Mouse (Mus musculus) NIH3T3 (cell line): ENCODE measurements around the gene Chn2.

Experiments used
- DNase-seq: peaks from one replicate; pipeline ENCODE4 v3.0.0-alpha.2; 2012; ENCODE audit warnings: low read depth

The Chn2 gene

DNA sequence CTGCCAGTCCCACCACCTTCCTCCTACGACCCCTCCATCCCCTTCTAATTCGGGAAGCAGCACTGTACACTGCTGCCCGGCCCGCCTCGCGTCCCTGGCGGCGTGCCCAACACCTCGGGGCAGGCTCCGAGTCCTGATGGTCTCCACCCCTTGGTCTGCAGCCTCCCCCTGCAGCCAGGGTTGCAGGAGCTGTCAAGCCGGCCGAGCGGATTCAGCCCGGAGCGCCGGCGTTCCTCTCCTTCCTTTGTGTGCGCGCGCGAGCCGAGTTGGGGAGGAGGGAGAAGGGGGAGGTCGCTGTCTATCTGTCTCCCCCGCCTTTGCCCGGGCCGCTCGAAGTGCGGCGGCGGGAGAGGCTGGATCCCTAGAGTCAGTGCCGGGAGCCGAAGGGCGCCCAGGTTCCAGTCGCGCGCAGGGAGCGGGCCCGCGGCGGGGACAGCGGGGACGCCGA is at the start of gene Chn2:
Chn2 (plus strand) TSS at position 198 of the 448 bp plus-strand sequence.
- no peak for DNase-seq

DNA sequence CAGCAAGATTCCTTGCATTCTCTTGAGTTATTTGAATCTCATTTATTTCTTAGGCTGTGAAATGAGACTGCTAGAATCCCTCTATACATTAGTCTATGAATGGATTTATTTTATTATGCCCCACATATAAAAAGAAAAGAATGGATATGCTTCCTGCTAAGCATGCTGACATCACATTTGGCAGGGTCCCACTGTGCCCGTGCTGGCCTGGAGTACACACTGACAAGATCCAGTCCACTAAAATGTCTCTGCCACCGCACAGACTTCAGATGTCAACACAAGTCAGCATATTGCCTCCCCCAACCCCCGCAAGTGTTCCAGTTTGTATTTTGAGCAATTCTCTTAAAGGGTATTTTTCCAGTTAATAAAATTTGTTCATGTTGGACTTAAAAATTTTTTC is 47.0 kb upstream of the Chn2 start:
- DNase-seq = no peak

DNA sequence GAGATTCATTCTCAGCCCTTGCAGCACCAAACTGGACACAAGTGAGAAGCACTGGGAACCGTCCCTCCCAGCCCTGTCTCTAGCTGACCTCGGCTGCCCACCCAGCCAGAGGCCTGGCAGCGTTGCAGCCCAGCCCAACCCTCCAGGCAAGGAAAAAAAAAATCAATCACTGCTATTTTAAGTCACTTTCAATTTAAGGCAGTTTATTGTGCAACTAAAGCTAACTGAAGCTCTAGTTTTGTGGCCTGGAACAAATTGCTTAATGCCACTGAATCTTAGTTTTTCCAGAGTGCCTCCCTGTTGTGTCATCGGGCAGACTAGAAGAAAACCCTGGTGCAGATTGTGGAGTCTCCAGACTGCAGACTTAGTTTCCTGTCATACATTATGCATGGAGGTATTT is 43.8 kb upstream of the Chn2 start:
- DNase-seq = peak; percentile 3

DNA sequence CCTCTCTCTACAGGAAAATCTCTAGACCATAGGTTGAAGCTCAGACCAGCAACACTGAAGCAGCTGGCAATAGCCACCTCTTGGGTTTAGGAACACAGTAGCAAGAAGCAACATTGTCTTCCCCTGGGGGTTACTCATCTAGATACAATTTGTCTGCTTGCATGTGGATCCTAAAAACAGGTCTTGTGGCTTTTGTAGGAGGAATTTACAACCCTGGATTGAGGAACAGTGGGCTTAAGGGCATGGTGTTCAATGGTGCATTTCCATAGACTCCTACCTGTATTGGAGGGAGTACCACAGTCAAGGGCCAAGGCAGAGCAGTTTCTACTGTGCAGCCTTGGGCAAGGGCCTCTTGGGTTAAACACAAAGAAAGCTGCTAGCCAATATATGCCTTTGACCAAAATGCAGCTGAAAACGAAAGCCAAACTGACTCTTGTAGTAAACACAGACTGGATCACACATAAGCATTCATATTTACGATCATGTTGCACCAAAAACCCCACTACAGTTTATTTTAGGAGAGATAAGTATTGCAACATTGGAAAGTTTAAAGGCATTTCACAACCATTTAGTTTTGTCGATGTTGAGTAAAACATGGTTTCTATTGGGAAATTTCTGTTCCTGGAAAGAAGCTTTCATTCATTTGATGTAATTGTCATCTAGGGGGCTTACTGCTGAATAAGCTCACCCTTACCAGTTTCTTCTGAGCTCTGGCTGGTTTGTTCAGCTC is 43.0 kb upstream of the Chn2 start:
- no peak for DNase-seq

DNA sequence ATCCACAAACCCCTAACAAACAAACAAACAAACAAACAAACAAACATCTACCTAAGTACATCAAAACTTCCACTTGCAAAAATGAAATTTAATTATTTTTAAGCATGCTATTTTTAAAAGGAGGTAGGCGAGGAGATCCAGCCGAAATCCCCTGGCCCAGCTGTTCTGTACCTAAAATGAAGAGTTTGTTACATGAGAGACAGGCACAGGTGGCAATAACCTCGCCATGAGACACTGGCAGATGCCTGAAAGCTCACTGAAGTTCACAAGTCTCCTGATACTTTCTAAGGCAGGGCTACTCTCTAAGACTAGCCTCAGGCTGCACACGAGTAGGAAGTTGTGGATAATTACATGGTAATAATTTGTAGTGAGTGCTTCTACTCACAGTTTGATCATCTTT is 34.1 kb upstream of the Chn2 start:
- DNase-seq = no peak

DNA sequence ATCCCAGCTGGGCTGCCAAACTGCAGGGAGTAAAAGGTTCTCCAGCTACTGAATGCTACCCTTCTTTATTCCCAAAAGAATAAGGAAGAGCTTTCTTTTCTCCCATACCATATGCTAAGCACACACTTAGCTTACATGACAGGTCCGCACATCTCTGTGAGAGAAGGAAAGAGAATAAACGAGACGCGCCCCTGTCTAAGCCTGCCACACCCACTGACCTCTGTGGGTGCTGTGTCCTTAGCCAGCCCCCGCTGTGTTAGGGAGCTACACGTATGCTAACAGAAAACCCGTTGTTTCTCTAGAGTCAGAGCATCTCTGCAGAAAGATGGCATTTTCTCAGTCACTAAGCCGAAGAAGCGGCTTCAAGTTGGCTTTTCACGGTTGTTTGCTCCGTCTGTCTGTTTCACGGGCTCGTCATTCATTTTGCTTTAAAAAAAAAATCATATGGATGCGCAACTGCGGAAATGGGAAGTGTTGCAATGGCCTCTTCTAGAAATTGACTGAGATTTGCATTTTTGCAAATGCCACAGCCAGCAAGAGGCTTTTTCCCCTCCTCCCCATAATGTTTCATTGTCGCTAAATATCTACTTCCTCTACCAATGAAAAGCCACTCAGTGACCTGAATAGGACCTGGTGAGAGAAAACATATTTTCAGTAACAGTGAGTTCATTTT is 30.8 kb upstream of the Chn2 start:
- DNase-seq = no peak

DNA sequence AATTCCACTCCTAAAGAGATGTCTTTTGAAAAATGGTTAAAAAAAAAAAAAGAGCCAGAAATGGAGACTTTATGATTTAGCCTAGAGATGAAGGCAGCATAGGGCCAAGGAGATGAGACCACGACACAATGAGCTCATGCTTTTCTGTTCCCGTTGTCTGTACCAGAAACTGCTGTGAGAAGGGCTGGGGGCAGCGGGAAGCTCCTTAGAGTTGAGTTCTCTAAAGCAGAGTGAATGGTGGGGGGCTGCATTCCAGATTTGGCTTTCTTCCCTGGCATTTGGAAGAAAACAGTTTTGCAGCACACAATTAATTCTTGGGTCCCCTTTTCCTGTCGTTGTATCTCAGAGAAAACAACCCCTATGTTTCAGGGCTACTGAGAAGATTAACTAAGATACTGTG is 30.1 kb upstream of the Chn2 start:
- no peak for DNase-seq

DNA sequence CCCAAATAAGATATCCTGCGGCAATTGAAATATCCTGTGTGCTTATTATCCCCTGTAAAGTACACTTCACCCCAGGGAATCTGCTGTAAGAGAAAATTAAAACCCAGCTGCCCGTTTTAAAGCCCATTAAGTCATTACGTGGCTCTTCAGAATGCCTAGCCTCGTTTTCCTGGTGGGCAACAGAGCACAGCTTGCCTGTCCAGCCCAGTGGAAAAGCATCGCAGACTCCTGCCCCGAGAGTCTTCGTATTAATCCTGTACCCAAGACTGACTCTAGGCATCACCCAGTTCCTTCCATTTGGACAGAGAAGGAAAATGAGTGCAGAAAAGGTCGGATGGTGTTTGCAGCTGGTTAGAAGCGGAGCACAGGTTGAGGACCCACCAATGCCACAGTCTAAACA is 29.0 kb upstream of the Chn2 start:
- DNase-seq = no peak

DNA sequence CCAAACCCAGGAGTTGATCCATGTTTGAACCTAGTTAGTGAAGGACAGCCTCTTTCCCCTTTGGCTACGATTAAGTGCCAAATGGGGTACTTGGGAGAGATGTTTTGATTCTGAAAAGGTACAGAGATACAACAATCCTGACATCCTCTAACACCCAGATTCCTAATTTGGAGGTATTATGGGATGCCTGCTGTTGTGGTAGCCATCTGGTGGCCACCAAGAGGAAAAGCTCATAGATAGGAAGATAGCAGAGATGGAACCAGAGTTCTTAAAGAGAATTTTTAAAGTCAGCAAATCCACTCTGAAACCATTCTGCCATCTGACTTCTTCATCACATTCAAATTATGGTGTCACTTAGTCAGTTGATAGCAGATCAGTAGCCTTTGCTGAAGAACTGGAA is 27.2 kb upstream of the Chn2 start:
- no peak for DNase-seq

DNA sequence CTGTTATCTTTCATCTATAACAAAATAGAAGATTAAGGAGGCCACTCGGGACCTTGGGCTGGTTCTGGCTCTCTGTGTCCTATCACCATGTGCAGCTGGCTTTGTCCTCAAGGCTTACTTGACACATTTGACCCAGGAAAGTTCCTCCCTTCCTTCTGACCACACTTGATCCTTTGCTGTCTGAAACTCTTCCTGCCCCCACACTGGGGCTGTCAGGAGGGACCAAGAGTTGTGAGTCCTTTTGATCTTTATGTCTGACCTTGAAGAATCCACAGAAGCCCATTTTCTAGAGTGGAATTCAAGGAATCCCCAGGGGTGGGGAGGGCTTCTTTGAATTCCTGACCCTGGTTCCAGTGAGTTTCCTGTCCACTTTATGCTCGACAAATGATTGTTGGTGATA is 21.3 kb upstream of the Chn2 start:
- DNase-seq = no peak

DNA sequence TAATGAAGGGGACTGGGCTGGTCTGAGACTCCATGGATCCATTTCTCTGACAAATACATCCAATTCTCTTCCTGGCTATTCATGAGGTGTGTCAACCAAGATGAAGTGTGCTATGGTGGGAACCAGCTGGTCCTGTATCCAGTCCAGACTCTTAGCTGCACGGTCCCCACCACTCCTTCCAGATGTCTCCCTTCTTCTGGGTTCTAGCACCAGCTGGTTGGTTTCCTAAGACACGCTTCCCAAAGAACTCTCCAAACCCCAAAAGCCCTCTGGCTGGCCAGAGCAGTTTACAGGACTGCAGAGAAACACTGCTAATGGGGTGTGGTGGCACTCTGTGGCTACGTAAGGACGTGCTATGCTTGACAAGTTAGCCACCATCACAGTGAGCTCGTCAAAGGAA is 20.5 kb upstream of the Chn2 start:
- DNase-seq = no peak

DNA sequence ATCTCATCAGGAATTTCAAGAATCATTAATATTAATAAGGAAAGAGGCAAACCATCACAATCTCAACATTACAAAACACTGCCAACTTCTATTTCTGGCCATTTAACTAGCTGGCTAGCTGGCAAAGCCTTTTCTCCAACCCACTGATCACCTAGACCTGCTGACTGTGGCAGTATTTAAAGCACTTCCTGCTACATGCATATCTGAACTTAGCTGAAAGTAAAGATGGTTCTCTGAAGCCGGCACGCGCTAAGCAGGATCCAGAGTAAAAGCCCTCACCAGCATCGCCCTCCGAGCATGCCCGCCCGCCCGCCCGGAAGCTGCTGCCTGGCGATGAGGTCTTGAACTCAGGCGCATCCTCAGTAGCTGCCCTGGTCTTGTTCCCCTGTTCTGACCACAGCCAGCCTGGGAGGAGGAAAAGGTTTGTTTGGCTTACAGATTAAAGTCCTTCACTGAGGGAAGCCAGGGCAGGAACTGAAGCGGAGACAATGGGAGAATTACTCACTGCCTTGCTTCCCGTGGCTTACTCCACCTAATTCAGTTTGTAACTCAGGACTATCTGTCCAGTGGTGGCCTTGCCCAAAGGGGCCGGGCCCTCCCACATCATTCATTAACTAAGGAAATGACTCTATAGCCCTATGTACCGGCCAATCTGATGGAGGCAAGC is 18.1 kb upstream of the Chn2 start:
- no peak for DNase-seq

DNA sequence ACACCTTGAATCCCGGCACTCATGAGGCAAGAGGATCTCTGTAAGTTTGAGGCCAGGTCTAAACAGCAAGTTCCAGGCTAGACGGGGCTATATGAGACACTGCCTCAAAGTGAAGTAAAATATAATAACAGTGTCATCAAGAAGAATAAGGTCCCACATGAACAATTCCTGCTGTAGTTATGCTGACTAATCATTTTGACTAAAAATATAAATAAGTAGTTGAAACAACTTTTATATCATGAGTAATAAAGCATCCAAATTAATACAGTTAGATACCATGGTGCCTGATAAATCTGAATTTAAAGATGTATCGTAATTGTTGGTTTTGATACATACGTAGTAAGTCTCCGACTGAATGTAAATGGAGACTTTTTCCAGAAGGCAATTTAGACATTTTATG is 15.5 kb upstream of the Chn2 start:
- DNase-seq = no peak

DNA sequence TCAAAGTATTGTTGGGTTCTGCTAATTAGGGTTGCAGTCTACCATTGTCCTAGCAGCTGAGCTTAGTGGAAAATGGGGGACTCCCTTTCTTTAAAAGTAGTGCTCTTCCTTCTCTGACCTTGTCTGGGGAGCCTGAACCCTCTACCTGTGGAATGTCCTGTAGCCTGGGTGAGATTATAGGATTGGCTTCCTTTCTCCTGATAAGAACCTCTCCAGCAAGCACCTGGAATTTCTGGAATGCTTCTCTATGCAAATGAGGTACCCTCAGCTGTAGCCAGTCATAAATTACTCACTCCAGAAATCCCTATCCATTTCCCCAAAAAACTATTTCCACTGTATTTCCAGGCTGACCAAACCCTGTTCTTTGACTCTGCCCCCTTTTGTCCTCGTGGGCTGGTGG is 10.6 kb upstream of the Chn2 start:
- DNase-seq = no peak

DNA sequence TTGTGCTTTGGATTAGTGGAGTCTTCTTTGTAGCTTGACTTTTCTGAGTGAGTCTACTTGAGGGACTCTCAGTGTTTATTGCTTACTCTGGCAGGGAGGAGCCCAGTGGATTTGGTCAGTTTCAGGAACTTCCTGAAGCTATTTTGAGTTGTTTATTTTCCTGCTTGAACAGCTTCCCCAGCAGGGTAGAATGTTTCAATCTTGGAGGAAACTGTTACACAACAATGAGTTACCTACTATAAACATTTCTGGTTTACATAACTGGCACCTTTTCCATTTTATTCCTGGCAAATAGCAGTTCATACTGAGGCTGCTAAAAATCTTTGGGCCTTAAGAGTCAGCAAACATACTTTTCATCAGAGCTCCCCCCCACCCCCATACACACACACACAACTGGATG is 9.0 kb upstream of the Chn2 start:
- DNase-seq = no peak

DNA sequence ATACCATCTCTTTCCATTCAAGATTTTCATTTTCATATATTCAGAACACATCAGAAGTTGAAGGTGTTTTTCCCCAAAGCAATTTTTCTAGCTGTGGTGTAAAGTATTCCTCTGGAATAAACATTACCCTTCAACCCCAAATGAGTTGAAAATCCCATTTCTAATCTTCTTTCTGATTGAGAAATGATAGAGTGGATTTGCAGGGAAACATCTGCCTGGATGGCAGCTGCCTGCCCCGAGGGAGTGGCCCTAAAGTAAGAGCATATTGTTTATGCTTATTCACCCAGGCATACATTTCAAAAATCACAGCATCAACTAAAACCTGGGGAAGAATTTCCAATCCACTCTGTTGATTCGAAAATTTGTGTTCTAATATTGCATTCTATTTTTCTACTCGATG is 8.6 kb upstream of the Chn2 start:
- DNase-seq = no peak

DNA sequence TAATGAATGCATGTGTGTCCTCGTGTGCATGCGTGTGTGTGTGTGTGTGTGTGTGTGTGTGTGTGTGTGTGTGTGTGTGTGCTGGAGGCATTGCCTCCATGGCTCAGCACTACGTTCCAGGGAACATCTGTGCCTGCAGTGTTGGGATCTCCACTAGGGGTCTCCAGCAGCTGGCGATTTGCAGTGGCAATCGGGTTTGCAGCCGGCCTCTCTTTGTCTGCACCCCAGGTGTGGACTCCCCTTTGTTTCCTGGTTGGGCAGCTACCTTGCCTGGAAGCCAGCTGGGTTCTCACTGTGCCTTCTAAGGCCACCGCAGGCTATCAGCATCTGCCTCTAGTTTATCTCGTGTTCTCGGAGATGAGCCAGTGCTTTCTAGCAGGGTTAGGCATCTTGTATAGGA is 4.9 kb upstream of the Chn2 start:
- peak; percentile 54 for DNase-seq

DNA sequence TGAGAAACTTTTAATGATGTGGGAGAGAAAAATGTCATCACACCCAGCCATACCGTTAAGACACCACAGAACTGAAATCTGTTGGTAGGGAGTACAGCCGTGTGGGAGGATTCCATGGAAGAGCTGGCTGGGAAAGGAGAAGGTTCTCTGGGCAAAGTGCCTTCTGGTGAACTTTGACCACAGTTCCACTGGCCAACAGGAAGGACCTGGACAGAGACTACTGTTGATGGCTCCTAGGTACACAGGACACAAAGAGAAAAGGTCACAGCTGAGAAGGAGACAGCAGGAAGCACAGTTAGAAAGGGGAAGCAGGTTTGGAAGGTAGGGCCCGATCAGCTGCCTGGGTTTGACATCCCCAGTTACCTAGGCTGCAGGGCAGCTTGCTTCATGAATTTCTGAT is 3.8 kb upstream of the Chn2 start:
- DNase-seq = no peak

DNA sequence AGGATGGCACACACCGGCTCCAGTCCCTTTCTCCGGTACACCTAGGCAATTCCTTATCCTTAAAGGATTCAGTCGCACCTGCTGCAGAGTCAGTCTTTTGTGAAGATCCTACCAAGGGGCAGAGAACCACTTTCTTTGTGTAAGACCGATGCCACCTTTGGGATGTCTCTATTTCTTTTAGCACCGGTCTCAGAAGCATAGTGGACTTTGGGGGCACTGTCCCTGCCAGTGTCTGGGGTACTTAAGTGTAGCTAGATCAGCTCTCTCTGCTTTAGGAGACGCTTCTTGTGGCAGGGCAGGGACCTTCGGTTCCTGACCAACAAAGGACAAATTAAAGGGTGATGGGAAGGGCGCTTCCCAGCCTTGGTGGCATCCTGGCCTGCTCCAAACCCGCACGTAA is 488 bp upstream of the Chn2 start:
- no peak for DNase-seq

DNA sequence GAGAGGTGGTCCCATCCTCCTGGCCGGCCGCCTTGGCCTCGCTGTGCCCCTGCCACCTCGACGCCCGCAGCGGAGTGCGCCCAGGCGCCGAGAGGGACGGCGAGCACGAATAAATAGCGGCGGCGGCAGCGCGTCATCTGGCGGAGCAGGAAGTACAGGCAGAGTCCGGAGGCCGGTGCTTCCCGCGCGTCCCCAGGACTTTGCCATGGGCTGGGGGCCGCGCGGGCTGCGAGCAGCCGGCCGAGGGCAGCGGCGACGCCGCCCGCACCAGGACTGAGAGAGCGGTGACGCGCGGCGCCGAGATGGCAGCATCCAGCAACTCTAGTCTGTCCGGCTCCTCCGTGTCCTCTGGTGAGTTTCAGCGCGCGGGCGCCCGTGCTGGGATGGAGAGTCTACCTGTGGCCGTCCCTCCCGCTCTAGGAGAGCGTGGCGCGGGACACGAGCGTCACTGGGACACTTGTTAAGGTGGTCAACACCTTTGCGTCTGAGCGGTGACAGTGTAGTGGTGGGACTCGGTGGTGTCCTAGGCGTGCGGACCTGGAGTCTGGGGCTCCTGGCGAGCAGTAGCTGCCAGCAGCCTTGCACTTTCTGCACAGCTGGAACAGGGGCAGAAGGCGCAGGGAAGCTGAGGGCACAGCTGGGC is 572 bp downstream of the Chn2 start:
- DNase-seq = no peak

DNA sequence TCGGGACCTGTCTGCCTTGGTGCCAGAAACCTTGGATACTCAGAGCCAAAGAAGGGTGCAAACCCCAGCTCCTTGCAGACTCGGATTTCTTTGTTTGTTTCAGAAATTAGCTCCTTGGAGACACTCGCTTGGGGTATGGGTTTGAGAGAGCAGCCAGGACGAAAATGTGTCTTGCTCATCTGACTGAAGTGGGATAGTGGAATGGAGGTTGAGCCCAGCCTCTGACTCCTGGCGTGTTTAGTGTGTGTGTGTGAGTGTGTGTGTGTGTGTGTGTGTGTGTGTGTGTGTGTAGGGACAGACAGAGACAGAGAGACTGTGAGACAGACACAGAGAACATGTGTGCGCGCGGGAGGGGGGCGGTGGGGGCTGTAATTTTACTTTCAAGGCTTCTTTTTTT is 1.1 kb downstream of the Chn2 start:
- DNase-seq = no peak

DNA sequence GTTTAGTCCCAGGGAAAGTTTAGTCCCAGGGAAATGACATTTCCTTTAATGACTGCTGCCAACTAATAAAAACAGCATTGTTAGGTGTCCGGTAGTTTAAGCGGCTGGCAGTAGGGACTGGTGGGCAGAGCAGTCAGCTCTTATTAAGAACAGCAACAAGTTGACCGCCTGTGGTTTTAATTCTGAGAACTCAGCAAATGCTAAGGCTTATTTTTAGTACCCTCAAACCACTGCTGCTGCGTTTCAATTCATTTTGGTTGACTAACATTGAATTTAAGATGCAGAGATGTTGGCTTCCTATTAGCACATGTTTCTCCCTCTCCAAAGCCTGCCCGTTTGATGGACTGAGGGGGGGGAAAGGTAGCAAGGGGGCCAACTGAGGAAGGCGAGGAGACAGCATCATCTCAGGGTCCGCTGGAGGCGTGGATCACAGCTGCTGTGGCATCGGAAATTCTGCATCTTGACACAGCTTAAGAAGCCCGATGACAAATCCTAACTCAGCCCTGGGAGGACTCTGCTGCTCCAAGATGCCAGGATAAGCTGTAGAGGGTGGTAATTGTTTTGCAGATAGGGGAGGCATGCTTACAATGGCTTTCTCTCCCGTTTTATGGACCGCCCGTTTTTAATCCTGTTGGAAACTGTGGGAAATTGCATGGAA is 2.2 kb downstream of the Chn2 start:
- DNase-seq = no peak
